Mouse (Mus musculus) T-helper 2 cell (primary cell): ENCODE measurements around the gene Olfr453.

ENCODE experiments used
- in situ Hi-C: fragments of 300-600 bp; cut with MboI, MseI; formaldehyde crosslinking; loops from one replicate; pipeline ENCODE4 v1.15.1; 2025; ENCODE audit warnings: high pct_unique_total_duplicates

Gene Olfr453

DNA sequence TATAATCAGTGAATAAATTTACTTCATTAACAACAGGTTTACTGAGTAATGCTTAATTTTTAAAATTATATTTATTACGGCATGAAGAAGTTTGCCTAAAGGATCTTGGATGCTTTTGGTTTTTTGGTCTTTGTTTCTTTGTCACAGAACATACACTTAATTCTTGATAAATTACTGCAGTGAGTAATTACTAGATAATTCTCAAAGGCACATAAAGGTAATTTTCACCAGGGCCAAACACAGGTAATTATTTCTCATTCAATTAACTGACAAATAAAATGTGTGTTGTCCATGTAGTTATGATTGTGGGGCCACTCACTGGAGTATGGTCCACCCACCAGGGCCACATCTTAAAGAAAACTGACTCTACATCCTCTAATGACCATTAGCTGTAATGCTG lies at the start of gene Olfr453:
Gene Olfr453 (plus strand): TSS at position 301 of the 400 bp plus-strand sequence.
- in situ Hi-C loops = no loop called here

GRCm38 (mm10) chr6:42689761-42690160 lies 49.4 kb upstream of the Olfr453 start:
- in situ Hi-C loops = no loop called here

GRCm38 (mm10) chr6:42692154-42692516 lies 47.0 kb upstream of the Olfr453 start:
- in situ Hi-C loops = no loop called here

DNA sequence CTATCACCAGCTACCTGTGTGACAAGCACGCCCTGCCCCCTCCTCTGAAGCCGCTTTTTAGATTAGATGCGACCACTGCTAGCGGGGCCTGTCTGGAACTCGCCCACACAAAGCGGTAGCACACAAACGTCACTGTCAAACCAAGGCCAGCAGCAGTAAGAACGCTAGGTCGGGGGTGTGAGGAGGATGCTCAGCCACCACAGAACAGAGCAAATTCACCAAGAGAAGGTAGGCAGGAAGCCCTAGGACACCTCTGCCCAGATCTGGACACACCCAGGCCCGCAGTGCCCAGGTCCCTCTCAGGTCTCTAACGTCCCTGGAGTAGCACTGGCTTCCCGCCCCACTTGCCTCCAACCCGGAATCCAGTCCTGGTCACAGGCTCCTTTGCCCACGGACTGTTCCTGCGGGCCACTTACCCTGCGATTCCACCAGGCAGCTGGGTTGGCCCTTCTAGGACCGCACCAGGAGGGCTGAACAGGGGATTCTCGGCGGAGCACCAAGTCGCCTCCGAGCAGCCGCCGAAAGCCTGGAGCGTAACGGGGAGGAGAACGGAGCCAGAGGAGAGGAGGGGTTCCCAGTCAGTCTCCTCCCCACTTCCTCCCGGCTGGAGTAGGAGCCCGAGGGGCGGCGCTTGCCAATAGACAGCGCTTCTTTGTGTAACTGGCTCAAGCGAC lies 46.5 kb upstream of the Olfr453 start:
- in situ Hi-C loops = no loop called here

GRCm38 (mm10) chr6:42709291-42710211 lies 29.6 kb upstream of the Olfr453 start, which contains the start of gene Tcaf1:
Gene Tcaf1 (minus strand): TSS chr6:42710088.
- in situ Hi-C loops = no loop called here

GRCm38 (mm10) chr6:42714668-42715067 lies 24.5 kb upstream of the Olfr453 start:
- in situ Hi-C loops = no loop called here

DNA sequence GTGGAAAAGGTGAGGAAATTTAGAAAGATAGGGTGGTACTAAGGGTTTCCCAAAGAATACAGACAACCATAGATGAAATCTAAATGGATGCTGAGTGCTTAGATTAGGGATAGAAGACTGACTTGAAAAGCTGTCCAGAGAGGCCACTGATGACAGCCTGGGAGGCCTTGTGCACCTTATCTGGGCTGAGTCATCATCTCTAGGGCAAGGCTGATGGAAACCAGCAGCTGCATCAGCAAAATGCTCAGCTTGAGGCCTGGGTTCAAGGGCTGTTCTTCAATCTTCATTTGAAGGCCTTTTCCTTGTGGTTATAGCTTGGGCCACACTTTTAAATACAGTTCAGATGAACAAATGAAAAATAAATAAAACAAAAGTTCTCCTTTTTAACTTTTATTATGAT lies 21.2 kb upstream of the Olfr453 start:
- in situ Hi-C loops = no loop called here

DNA sequence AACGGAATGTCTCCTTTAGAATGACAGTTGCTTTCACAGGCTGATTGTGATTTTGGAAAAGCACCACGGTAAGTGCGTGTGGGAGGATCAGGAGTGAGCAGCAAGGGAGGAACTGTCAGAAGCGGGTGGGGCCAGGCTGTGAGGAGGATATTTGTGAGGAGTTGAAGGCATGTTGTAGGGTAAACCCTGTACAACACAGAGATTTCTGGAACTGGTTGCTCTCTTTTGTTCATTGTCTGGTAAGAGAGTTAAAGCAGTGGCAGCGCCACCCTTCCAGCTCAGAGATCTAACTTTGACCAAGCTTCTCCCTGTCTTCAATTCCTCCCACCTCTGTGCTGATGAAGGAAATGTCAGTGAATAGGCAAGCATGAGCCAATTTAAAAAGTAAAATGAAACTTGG lies 3.1 kb downstream of the Olfr453 start:
- in situ Hi-C loops = no loop called here

DNA sequence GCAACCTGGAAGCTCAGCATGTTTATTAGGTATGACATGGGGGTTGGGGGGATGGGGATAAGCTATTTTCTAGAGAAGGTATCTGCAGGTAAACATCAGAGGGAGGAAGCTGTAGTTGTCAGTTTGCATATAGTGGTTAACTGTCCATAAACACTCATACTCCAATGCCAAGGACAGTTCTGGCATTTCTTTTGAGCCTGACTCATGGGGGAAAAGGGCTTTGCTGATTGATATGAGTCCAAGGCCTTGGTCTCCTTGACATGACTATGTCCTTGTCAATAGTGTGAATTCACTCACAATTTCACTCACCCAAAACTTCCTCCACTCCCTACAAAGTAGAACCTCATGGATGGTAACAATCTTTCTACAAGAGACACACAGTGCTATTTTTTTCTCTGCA lies 8.7 kb downstream of the Olfr453 start:
- in situ Hi-C loops = no loop called here

DNA sequence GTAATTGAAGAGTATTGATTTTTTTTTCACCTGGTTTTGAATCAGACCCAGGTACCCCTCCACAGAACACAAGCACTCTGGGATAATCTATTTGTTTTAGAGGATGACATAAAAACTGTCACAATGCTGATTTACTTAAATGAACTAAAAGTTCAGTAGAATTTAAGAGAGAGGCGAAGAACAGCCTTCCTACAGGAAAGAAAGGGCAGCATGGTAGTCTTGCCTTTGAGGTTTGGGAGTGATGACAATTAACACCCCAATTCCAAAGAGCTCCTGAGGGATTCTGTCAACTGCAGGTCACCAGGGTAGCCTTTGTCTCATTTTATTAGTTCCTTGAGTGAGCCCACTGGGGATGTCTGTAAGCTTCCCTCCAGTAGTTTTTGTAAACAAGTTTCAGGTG lies 16.9 kb downstream of the Olfr453 start, which contains the start of gene Olfr38:
Gene Olfr38 (plus strand): TSS at position 301 of the 400 bp plus-strand sequence.
- in situ Hi-C loops = no loop called here

GRCm38 (mm10) chr6:42777066-42777465 lies 37.9 kb downstream of the Olfr453 start:
- in situ Hi-C loops = no loop called here

- in situ Hi-C loops = no loop called here
Observed at GRCm38 (mm10) chr6:42784793-42785192, 45.6 kb downstream of the Olfr453 start, which contains the start of gene Olfr452. Gene Olfr452 (plus strand): TSS chr6:42785093.

- in situ Hi-C loops = no loop called here
Observed at GRCm38 (mm10) chr6:42790247-42790948, 51.2 kb downstream of the Olfr453 start.

DNA sequence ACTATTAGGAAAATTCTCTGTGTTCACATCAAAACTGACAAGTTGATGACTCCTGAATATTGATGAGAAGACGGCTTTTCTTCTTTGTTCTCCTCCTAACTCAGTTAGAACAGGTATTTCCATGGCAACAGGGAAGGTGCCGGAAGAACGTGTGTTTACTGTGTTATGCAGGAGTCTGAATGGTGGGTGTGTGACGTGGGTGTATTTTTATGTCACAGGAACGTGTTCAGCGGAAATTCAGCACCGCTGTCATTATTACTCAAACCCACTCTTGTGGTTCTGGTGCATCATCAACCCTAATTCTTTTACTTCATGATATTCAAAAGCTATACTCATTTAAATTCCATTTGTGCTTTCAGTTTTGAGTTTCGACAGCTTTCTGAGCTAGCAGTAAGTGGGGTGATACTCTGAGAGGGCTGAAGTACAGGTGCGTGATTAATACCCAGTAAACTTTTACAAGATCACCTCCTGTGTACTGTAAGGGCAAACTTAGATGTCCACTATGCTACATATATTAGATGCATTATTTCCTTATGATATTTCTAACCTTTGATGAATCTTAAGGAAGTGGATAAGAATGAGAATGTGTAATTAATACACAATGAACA lies 51.9 kb downstream of the Olfr453 start:
- in situ Hi-C loops = no loop called here

DNA sequence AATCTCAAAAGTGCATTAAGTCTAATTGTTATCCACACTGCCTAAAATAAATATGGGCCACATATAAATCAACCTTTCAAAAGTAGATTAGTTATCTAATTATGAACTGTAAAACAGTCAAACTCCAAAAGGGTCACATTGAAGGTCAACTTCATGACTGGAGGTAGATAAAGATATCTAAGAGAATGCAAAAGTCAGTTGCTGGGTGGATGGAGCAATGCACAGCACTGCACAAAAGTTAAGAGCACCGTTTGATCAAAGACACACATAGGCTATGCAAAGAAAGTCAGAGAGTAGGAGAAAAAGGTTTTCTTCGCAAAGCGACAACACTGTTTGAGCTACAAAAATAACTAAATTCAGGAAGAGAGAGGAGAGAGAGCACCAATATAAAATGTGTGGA lies 55.8 kb downstream of the Olfr453 start:
- in situ Hi-C loops = no loop called here
